In genomic region chr3:94413031-94413679, GRCm38 (mm10) we compare ENCODE assay signal across 8 mouse cellular contexts. TPM values are rescaled to one million over a fixed set of nuclear protein-coding genes. Genes with fewer than 3 reads are reported as not detected.
DNase-seq lines count a peak whose midpoint lies in the region; ATAC-seq lines count a peak whose summit lies in the region.

Tdrkh (plus strand) TSS chr3:94413273.

- H3K4me1 ChIP-seq in hindbrain, embryonic 14.5 days (replicated peaks; ENCODE audit: control insufficient read depth, insufficient read depth, low read length): peaks cover 16% of the 10 kb centered on the region

- no peaks in the 10 kb centered on the region for H3K27me3 ChIP-seq in hindbrain, embryonic 14.5 days (ENCODE audit: control insufficient read depth, insufficient read depth, low read length)

- H3K4me2 ChIP-seq in hindbrain, embryonic 14.5 days (replicated peaks): peak within 1 kb of the TSS; percentile 92

- peak within 1 kb of the TSS; percentile 81 for H3K9ac ChIP-seq in hindbrain, embryonic 14.5 days

- peak within 1 kb of the TSS; percentile 73 for H3K27ac ChIP-seq in hindbrain, embryonic 14.5 days

- peak within 1 kb of the TSS; percentile 76 for H3K4me3 ChIP-seq in hindbrain, embryonic 14.5 days (replicated peaks; ENCODE audit: low read length)

- ATAC-seq in hindbrain, embryonic 14.5 days (ENCODE audit: low FRiP score): peak; percentile 99

- peak; percentile 98 for DNase-seq in ZHBTc4 (ENCODE audit: low read depth, low spot score)
- DNase-seq in cerebellum, postnatal 4 days (ENCODE audit: low spot score in 2 of 2): peak; percentile 96 to 97
- DNase-seq in frontal cortex, postnatal 36 days (ENCODE audit: low spot score in 2 of 2): peak; percentile 98 to 99
- DNase-seq in hindbrain, embryonic 14.5 days (ENCODE audit: low spot score): peak; percentile 98
- peak; percentile 89 to 91 for DNase-seq in layer of hippocampus, postnatal 25 days (ENCODE audit: extremely low spot score in 1 of 2, low spot score in 1 of 2)
- DNase-seq in lung, postnatal 14 days: peak; percentile 93
- peak; percentile 91 for DNase-seq in ovary, postnatal 36 days (ENCODE audit: low spot score)
- peak; percentile 97 for DNase-seq in thymus, postnatal 14 days

- no peaks in the 10 kb centered on the region for H3K36me3 ChIP-seq in hindbrain, embryonic 14.5 days (replicated peaks; ENCODE audit: control insufficient read depth, insufficient read depth)

- H3K9me3 ChIP-seq in hindbrain, embryonic 14.5 days (ENCODE audit: control insufficient read depth, low read length): no peaks in the 10 kb centered on the region

- 6% methylated on average over 52 of the region's 52 CpGs for WGBS in hindbrain, embryonic 14.5 days

RNA-seq across cellular contexts. Expression of gene Tdrkh, which starts in this region (rescaled TPM):
- polyA plus RNA-seq in hindbrain, embryonic 14.5 days (2014; fragmentation: Nextera tagmentation; extraction: Ambion mirVana): 45.8 and 53.5 TPM in 2 replicates
- total RNA-seq in layer of hippocampus, postnatal 25 days (2021): 10 to 100 TPM; 44.1 TPM

Comparison
In these comparisons a context has a peak if more than half of its experiments do, and no peak if none do; other contexts are left out.
1. Peak in every context shown above with its lines: DNase-seq, ATAC-seq, H3K4me3 ChIP-seq and H3K27ac ChIP-seq.